Mouse (Mus musculus) urinary bladder, postnatal 36 days (tissue): ENCODE measurements at regions not wholly inside any gene's neighbourhood (a gene's known extent, or its start where the extent isn't known, plus 50 kb on each side); places are given as distances from the start of the nearest gene placed in this dataset.
"Not testable (repeated sequence)": the region's sequence is repeated elsewhere in the genome, so short reads cannot be mapped to it uniquely, and the experiment has no call there.

Source experiments
- DNase-seq, 2 experiments: peaks; one replicate each; pipeline ENCODE4 v3.0.0; 2022; ENCODE audit warnings: low spot score in 2 of 2, mixed read lengths in 1 of 2

- DNase-seq: not testable (repeated sequence)
Measured at GRCm38 (mm10) chr3:31708367-31708766, 193.9 kb upstream of the Kcnmb2 start.

- DNase-seq: no peak
Measured at GRCm38 (mm10) chr3:31741289-31741688, 161.0 kb upstream of the Kcnmb2 start.

GRCm38 (mm10) chr3:31755881-31756280 lies 146.4 kb upstream of the Kcnmb2 start:
- DNase-seq: no peak

GRCm38 (mm10) chr3:31769193-31769592 lies 133.1 kb upstream of the Kcnmb2 start:
- no peak for DNase-seq

- peak in 1 of 2 experiments; percentile 7 for DNase-seq
Measured at GRCm38 (mm10) chr3:31790342-31790970, 111.9 kb upstream of the Kcnmb2 start.

GRCm38 (mm10) chr3:31793466-31794040 lies 108.8 kb upstream of the Kcnmb2 start:
- DNase-seq: no peak

GRCm38 (mm10) chr3:31796621-31797020 lies 105.7 kb upstream of the Kcnmb2 start:
- DNase-seq: no peak

- no peak for DNase-seq
Measured at GRCm38 (mm10) chr3:31799192-31799591, 103.1 kb upstream of the Kcnmb2 start.

GRCm38 (mm10) chr3:31804038-31804437 lies 98.3 kb upstream of the Kcnmb2 start:
- DNase-seq: no peak

GRCm38 (mm10) chr3:31807741-31808140 lies 94.6 kb upstream of the Kcnmb2 start:
- DNase-seq: no peak

- not testable (repeated sequence) for DNase-seq
Measured at GRCm38 (mm10) chr3:31809131-31809530, 93.2 kb upstream of the Kcnmb2 start.

- DNase-seq: no peak
Measured at GRCm38 (mm10) chr3:31811232-31811631, 91.1 kb upstream of the Kcnmb2 start.

GRCm38 (mm10) chr3:31831913-31832312 lies 70.4 kb upstream of the Kcnmb2 start:
- DNase-seq: no peak

- DNase-seq: no peak
Measured at GRCm38 (mm10) chr3:31841253-31841652, 61.1 kb upstream of the Kcnmb2 start.

- DNase-seq: no peak
Measured at GRCm38 (mm10) chr3:31847087-31847486, 55.2 kb upstream of the Kcnmb2 start.
